Mouse (Mus musculus): ENCODE data around the gene Trim71. TPM values are rescaled to one million over a fixed set of nuclear protein-coding genes. Genes with fewer than 3 reads are reported as not detected.

Trim71 gene
- polyA plus RNA-seq (2021; fragmentation: Nextera tagmentation): 0.15 and 0.19 TPM in 2 replicates
- long read RNA-seq, experiment 1: 0 reads
- long read RNA-seq, experiment 2: 0 reads

GRCm38 (mm10) chr9:114563761-114564606, at the start of gene Trim71:
Gene Trim71, minus strand, starts transcription at chr9:114564369.

GRCm38 (mm10) chr9:114515364-114515763, 48.8 kb downstream of the Trim71 start, which contains the start of gene C130032M10Rik:
Gene C130032M10Rik, plus strand, starts transcription at chr9:114515697.

GRCm38 (mm10) chr9:114504816-114505215, 59.4 kb downstream of the Trim71 start, which contains the start of gene Ccr4:
Gene Ccr4, minus strand, starts transcription at chr9:114504916.

Other genes with a start within 250 kb of the Trim71 start
- 0.43 TPM in 1 of 2 replicates, not detected in the other for gene Bcl2a1c, start 234.2 kb downstream of the Trim71 start, polyA plus RNA-seq (2021; fragmentation: Nextera tagmentation)
- gene Crtap, start 173.7 kb downstream of the Trim71 start, polyA plus RNA-seq (2021; fragmentation: Nextera tagmentation): 12.8 and 14.5 TPM in 2 replicates
- gene Glb1, start 163.3 kb downstream of the Trim71 start, polyA plus RNA-seq (2021; fragmentation: Nextera tagmentation): 20.1 and 23.6 TPM in 2 replicates
- 3.6 and 4.1 TPM in 2 replicates for gene Tmppe, start 163.3 kb downstream of the Trim71 start, polyA plus RNA-seq (2021; fragmentation: Nextera tagmentation)
- gene Ccr4, start 59.5 kb downstream of the Trim71 start, polyA plus RNA-seq (2021; fragmentation: Nextera tagmentation): not detected in 2 replicates
- 0.29 TPM in 1 of 2 replicates, not detected in the other for gene C130032M10Rik, start 48.7 kb downstream of the Trim71 start, polyA plus RNA-seq (2021; fragmentation: Nextera tagmentation)
- 25.0 and 25.4 TPM in 2 replicates for gene Cnot10, start 75.8 kb upstream of the Trim71 start, polyA plus RNA-seq (2021; fragmentation: Nextera tagmentation)
- 78.0 and 87.8 TPM in 2 replicates for gene Dync1li1, start 124.4 kb upstream of the Trim71 start, polyA plus RNA-seq (2021; fragmentation: Nextera tagmentation)
- 19.8 and 20.5 TPM in 2 replicates for gene Cmtm6, start 166.7 kb upstream of the Trim71 start, polyA plus RNA-seq (2021; fragmentation: Nextera tagmentation)
- 10.4 and 10.5 TPM in 2 replicates for gene Cmtm7, start 217.5 kb upstream of the Trim71 start, polyA plus RNA-seq (2021; fragmentation: Nextera tagmentation)